ENCODE assay signal across 14 mouse cellular contexts in genomic region chr6:146314304-146314703, GRCm38 (mm10).
"Had no signal": no experiment of that assay in that cellular context is flagged by ENCODE, and none has a peak within 500 bp of the region (broad histone marks: within the 10 kb centered on the region; RNA-seq: fewer than 3 reads in every experiment).

No protein-coding gene starts in this region.

- H3K27ac ChIP-seq: macrophage; midbrain, embryonic 13.5 days; midbrain, embryonic 15.5 days; neural tube, embryonic 12.5 days had no signal

- DNase-seq: lung, adult 18-20 months; lung, embryonic 14.5 days; lung, postnatal 10 days; lung, postnatal 36 days; right cerebral cortex, postnatal 14 days; spleen, adult 18-20 months; thymus, adult 18-20 months; thymus, postnatal 14 days; thymus, postnatal 36 days had no signal

- ATAC-seq: midbrain, embryonic 13.5 days; midbrain, embryonic 15.5 days had no signal

- H3K4me3 ChIP-seq: megakaryocyte, embryonic 14.5 days; midbrain, embryonic 13.5 days; midbrain, embryonic 15.5 days; neural tube, embryonic 12.5 days had no signal
